Mouse (Mus musculus) liver, embryonic 13.5 days (tissue): ENCODE measurements at regions not wholly inside any gene's neighbourhood (a gene's known extent, or its start where the extent isn't known, plus 50 kb on each side); places are given as distances from the start of the nearest gene placed in this dataset.

ENCODE experiments used
- ATAC-seq: fragments of 200-750 bp; cut with Nextera tagmentation; 2 replicates; pipeline ENCODE4 v1.8.0; 2017; ENCODE audit warnings: low read depth, mild to moderate bottlenecking, moderate number of reproducible peaks, moderate library complexity
- DNase-seq: peaks from one replicate; pipeline ENCODE4 v3.0.0; 2022
- H3K27ac ChIP-seq: fragments of 300-500 bp; sonication (generic); 2 replicates; pipeline ENCODE4 v1.5.1; 2015; ENCODE audit warnings: moderate library complexity, mild to moderate bottlenecking, inconsistent platforms
- H3K27me3 ChIP-seq: fragments of 300-500 bp; sonication (generic); 2 replicates; pipeline ENCODE4 v1.6.1; 2015; ENCODE audit warnings: mild to moderate bottlenecking, inconsistent platforms
- H3K36me3 ChIP-seq: fragments of 300-500 bp; sonication (generic); 2 replicates; pipeline ENCODE4 v1.6.1; 2015; ENCODE audit warnings: mild to moderate bottlenecking, inconsistent platforms
- H3K4me1 ChIP-seq: fragments of 300-500 bp; sonication (generic); replicated peaks from 2 replicates; pipeline ENCODE4 v1.6.1; 2015; ENCODE audit warnings: inconsistent platforms
- H3K4me2 ChIP-seq: fragments of 300-500 bp; sonication (generic); 2 replicates; pipeline ENCODE4 v1.6.1; 2015; ENCODE audit warnings: inconsistent platforms, mild to moderate bottlenecking, moderate library complexity
- H3K4me3 ChIP-seq: fragments of 300-500 bp; sonication (generic); replicated peaks from 2 replicates; pipeline ENCODE4 v1.5.1; 2015; ENCODE audit warnings: mild to moderate bottlenecking, inconsistent platforms
- H3K9ac ChIP-seq: fragments of 300-500 bp; sonication (generic); 2 replicates; pipeline ENCODE4 v1.6.1; 2015; ENCODE audit warnings: mild to moderate bottlenecking, inconsistent platforms
- H3K9me3 ChIP-seq: fragments of 300-500 bp; sonication (generic); replicated peaks from 2 replicates; pipeline ENCODE4 v1.6.1; 2016; ENCODE audit warnings: inconsistent platforms
- WGBS: fragments of 180-500 bp; shearing (Covaris S2); methylation state at CpG from one replicate; pipeline ENCODE4 v1.1.7; 2015; ENCODE audit not compliant: insufficient replicate concordance; 5-methylcytosine and 5-hydroxymethylcytosine counted together

GRCm38 (mm10) chr17:47199206-47199605, 169.5 kb upstream of the Mrps10 start:
- H3K36me3 ChIP-seq = no peaks in the 10 kb centered on the region
- no peak overlapping the region for H3K4me2 ChIP-seq
- DNase-seq = no peak
- ATAC-seq = no peak
- H3K9me3 ChIP-seq = no peaks in the 10 kb centered on the region
- H3K4me1 ChIP-seq = peaks cover 18% of the 10 kb centered on the region
- H3K27ac ChIP-seq = no peak overlapping the region
- no peaks in the 10 kb centered on the region for H3K27me3 ChIP-seq
- 83% methylated on average over 10 of the region's 10 CpGs for WGBS
- no peak overlapping the region for H3K4me3 ChIP-seq
- no peak overlapping the region for H3K9ac ChIP-seq

- Histone ChIP-seq H3K4me3 (no peak overlapping the region), H3K36me3 (no peaks in the 10 kb centered on the region), H3K4me1 (peaks cover 9% of the 10 kb centered on the region), H3K9ac (no peak overlapping the region), H3K27ac (no peak overlapping the region), H3K4me2 (no peak overlapping the region), H3K9me3 (no peaks in the 10 kb centered on the region), H3K27me3 (no peaks in the 10 kb centered on the region)
- 59% methylated on average over 7 of the region's 7 CpGs for WGBS
- no peak for ATAC-seq
- DNase-seq = no peak
Measured at GRCm38 (mm10) chr17:47197957-47198356, 170.7 kb upstream of the Mrps10 start.

GRCm38 (mm10) chr17:47196992-47197391, 171.7 kb upstream of the Mrps10 start:
- DNase-seq (no peak), ATAC-seq (no peak)
- Histone ChIP-seq H3K9me3 (no peaks in the 10 kb centered on the region), H3K4me2 (no peak overlapping the region), H3K9ac (no peak overlapping the region), H3K27me3 (no peaks in the 10 kb centered on the region), H3K36me3 (no peaks in the 10 kb centered on the region), H3K27ac (no peak overlapping the region), H3K4me1 (peaks cover 12% of the 10 kb centered on the region), H3K4me3 (no peak overlapping the region)
- WGBS = 58% methylated on average over 6 of the region's 6 CpGs

- Histone ChIP-seq H3K4me1 (peaks cover 12% of the 10 kb centered on the region), H3K27ac (no peak overlapping the region), H3K9me3 (no peaks in the 10 kb centered on the region), H3K27me3 (no peaks in the 10 kb centered on the region), H3K9ac (no peak overlapping the region), H3K4me2 (no peak overlapping the region), H3K36me3 (no peaks in the 10 kb centered on the region), H3K4me3 (no peak overlapping the region)
- ATAC-seq (no peak), DNase-seq (no peak)
- 72% methylated on average over 7 of the region's 7 CpGs for WGBS
Measured at GRCm38 (mm10) chr17:47195981-47196380, 172.7 kb upstream of the Mrps10 start.

- Histone ChIP-seq H3K9ac (no peak overlapping the region), H3K27ac (no peak overlapping the region), H3K4me1 (peaks cover 12% of the 10 kb centered on the region), H3K27me3 (no peaks in the 10 kb centered on the region), H3K4me2 (no peak overlapping the region), H3K4me3 (no peak overlapping the region), H3K9me3 (no peaks in the 10 kb centered on the region), H3K36me3 (no peaks in the 10 kb centered on the region)
- DNase-seq (no peak), ATAC-seq (no peak)
- 73% methylated on average over 14 of the region's 14 CpGs for WGBS
Measured at GRCm38 (mm10) chr17:47194463-47195012, 174.1 kb upstream of the Mrps10 start.

GRCm38 (mm10) chr17:47191416-47191815, 177.3 kb upstream of the Mrps10 start:
- WGBS = 41% methylated on average over 3 of the region's 3 CpGs
- no peak for ATAC-seq
- H3K27me3 ChIP-seq = no peaks in the 10 kb centered on the region

GRCm38 (mm10) chr17:47189770-47190169, 178.9 kb upstream of the Mrps10 start:
- Histone ChIP-seq H3K36me3 (no peaks in the 10 kb centered on the region), H3K4me1 (peaks cover 3% of the 10 kb centered on the region; the same call in 1 of the 2 replicates), H3K27me3 (no peaks in the 10 kb centered on the region), H3K9ac (no peak overlapping the region), H3K4me3 (no peak overlapping the region), H3K9me3 (no peaks in the 10 kb centered on the region), H3K27ac (no peak overlapping the region), H3K4me2 (no peak overlapping the region)
- 68% methylated on average over 7 of the region's 7 CpGs for WGBS
- no peak for ATAC-seq
- DNase-seq = no peak

More at GRCm38 (mm10) chr17:47191416-47191815, 177.3 kb upstream of the Mrps10 start:
- no peak overlapping the region for H3K4me3 ChIP-seq
- DNase-seq = no peak
- no peak overlapping the region for H3K27ac ChIP-seq
- H3K9ac ChIP-seq = no peak overlapping the region
- H3K4me1 ChIP-seq = peaks cover 7% of the 10 kb centered on the region; the same call in 1 of the 2 replicates
- no peaks in the 10 kb centered on the region for H3K36me3 ChIP-seq
- no peaks in the 10 kb centered on the region for H3K9me3 ChIP-seq
- H3K4me2 ChIP-seq = no peak overlapping the region

- Histone ChIP-seq H3K9ac (no peak overlapping the region), H3K27ac (no peak overlapping the region), H3K4me2 (no peak overlapping the region), H3K4me1 (peaks cover 16% of the 10 kb centered on the region; the same call in 1 of the 2 replicates), H3K27me3 (no peaks in the 10 kb centered on the region), H3K36me3 (no peaks in the 10 kb centered on the region), H3K9me3 (no peaks in the 10 kb centered on the region), H3K4me3 (no peak overlapping the region)
- 13% methylated on average over 6 of the region's 6 CpGs for WGBS
- ATAC-seq (no peak), DNase-seq (no peak)
Measured at GRCm38 (mm10) chr17:47184148-47184547, 173.8 kb upstream of the Ubr2 start.

- Histone ChIP-seq H3K27me3 (no peaks in the 10 kb centered on the region), H3K36me3 (no peaks in the 10 kb centered on the region), H3K4me3 (no peak overlapping the region), H3K9me3 (no peaks in the 10 kb centered on the region), H3K4me1 (peaks cover 22% of the 10 kb centered on the region), H3K27ac (no peak overlapping the region), H3K4me2 (no peak overlapping the region), H3K9ac (no peak overlapping the region)
- ATAC-seq (no peak), DNase-seq (no peak)
- WGBS = 42% methylated on average over 6 of the region's 6 CpGs
Measured at GRCm38 (mm10) chr17:47182118-47182517, 171.8 kb upstream of the Ubr2 start.

- no peaks in the 10 kb centered on the region for H3K36me3 ChIP-seq
- H3K4me3 ChIP-seq = no peak overlapping the region
- no peak overlapping the region for H3K4me2 ChIP-seq
- no peaks in the 10 kb centered on the region for H3K27me3 ChIP-seq
- H3K4me1 ChIP-seq = peaks cover 39% of the 10 kb centered on the region
- no peak overlapping the region for H3K27ac ChIP-seq
- H3K9ac ChIP-seq = no peak overlapping the region
- ATAC-seq (no peak), DNase-seq (no peak)
- H3K9me3 ChIP-seq = no peaks in the 10 kb centered on the region
- 79% methylated on average over 5 of the region's 5 CpGs for WGBS
Measured at GRCm38 (mm10) chr17:47179410-47179809, 169.1 kb upstream of the Ubr2 start.

- Histone ChIP-seq H3K36me3 (no peaks in the 10 kb centered on the region), H3K27me3 (no peaks in the 10 kb centered on the region), H3K4me3 (no peak overlapping the region), H3K27ac (no peak overlapping the region), H3K9me3 (no peaks in the 10 kb centered on the region), H3K9ac (no peak overlapping the region), H3K4me1 (peaks cover 38% of the 10 kb centered on the region), H3K4me2 (no peak overlapping the region)
- 39% methylated on average over 5 of the region's 5 CpGs for WGBS
- no peak for DNase-seq
- ATAC-seq = no peak
Measured at GRCm38 (mm10) chr17:47178705-47179104, 168.3 kb upstream of the Ubr2 start.

GRCm38 (mm10) chr17:47177671-47178246, 167.4 kb upstream of the Ubr2 start:
- Histone ChIP-seq H3K4me1 (peaks cover 36% of the 10 kb centered on the region), H3K4me2 (no peak overlapping the region), H3K27me3 (no peaks in the 10 kb centered on the region), H3K4me3 (no peak overlapping the region), H3K27ac (no peak overlapping the region), H3K9me3 (no peaks in the 10 kb centered on the region), H3K9ac (no peak overlapping the region), H3K36me3 (no peaks in the 10 kb centered on the region)
- ATAC-seq (no peak), DNase-seq (no peak)
- 60% methylated on average over 8 of the region's 8 CpGs for WGBS
